Mouse (Mus musculus) bone marrow macrophage, adult 2 months (primary cell): ENCODE data around the gene Slc25a33.

Source experiments
- CTCF ChIP-seq: IDR thresholded peaks from 2 replicates; pipeline ENCODE4 v1.5.1; 2012; ENCODE audit warnings: low read depth, mild to moderate bottlenecking, low read length, moderate library complexity
- POLR2A ChIP-seq: IDR thresholded peaks from 2 replicates; pipeline ENCODE4 v1.6.1; 2012; ENCODE audit warnings: mild to moderate bottlenecking, low read depth, low read length, borderline replicate concordance

DNA sequence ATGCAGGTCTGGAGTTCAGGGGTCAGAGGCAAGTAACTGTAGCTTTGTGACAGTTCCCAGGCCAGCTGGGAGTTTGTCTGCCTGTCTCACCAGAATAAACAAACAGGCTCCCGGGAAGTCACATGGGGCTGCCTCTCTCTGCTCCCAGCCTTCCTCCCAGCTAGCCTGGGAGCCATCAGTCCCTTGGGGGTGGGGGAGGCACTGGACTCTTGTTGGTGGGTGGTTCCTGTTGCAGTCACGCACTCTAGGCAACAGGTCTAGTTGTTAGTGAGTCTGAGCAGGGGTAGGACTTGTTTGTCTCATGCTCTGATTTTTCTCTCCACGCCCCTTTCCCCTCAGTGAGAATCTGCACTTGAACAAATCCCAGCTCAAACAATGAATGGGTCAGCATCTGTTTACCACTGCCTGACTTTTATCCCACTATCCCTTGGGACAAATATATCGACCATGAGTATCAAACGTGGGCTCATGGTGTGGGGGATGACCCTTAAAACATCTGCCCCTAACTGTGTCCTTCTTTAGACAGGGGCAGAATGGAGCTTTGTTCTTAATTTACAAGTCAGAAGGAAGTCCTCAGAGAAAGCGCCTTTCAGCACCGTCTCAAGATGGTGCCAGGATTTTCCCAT, 24.7 kb upstream of the Slc25a33 start:
- TF ChIP-seq CTCF (no peak), POLR2A (no peak)
